Mouse (Mus musculus) intestine, embryonic 14.5 days (tissue): Measurements from ENCODE around the gene Hoxa7. TPM values are rescaled to one million over a fixed set of nuclear protein-coding genes. Genes with fewer than 3 reads are reported as not detected.

Experiments
- ATAC-seq: fragments of 200-750 bp; cut with Nextera tagmentation; replicated peaks from 2 replicates; pipeline ENCODE4 v1.8.0; 2017; ENCODE audit warnings: low read depth, moderate number of reproducible peaks, moderate TSS enrichment, moderate library complexity; ENCODE audit not compliant: low FRiP score, low TSS enrichment
- DNase-seq: peaks from one replicate; pipeline ENCODE4 v3.0.0-alpha.2; 2018; ENCODE audit warnings: low spot score
- H3K27ac ChIP-seq: fragments of 300-500 bp; sonication (generic); 2 replicates; pipeline ENCODE4 v1.5.1; 2014; ENCODE audit warnings: low read depth, mild to moderate bottlenecking, control low read depth
- H3K27me3 ChIP-seq: fragments of 300-500 bp; sonication (generic); replicated peaks from 2 replicates; pipeline ENCODE4 v1.6.1; 2014; ENCODE audit warnings: low read length, control low read depth; ENCODE audit not compliant: control insufficient read depth, insufficient read depth
- H3K36me3 ChIP-seq: fragments of 300-500 bp; sonication (generic); 2 replicates; pipeline ENCODE4 v1.6.1; 2014; ENCODE audit warnings: low read length, control low read depth; ENCODE audit not compliant: control insufficient read depth, insufficient read depth
- H3K4me1 ChIP-seq: fragments of 300-500 bp; sonication (generic); replicated peaks from 2 replicates; pipeline ENCODE4 v1.6.1; 2014; ENCODE audit warnings: low read length, control low read depth, mixed read lengths; ENCODE audit not compliant: control insufficient read depth, insufficient read depth
- H3K4me2 ChIP-seq: fragments of 300-500 bp; sonication (generic); 2 replicates; pipeline ENCODE4 v1.6.1; 2014; ENCODE audit warnings: low read length
- H3K4me3 ChIP-seq: fragments of 300-500 bp; sonication (generic); 2 replicates; pipeline ENCODE4 v1.5.1; 2014; ENCODE audit warnings: low read depth, low read length, control low read depth, mixed read lengths
- H3K9ac ChIP-seq: fragments of 300-500 bp; sonication (generic); 2 replicates; pipeline ENCODE4 v1.6.1; 2014; ENCODE audit warnings: mild to moderate bottlenecking, low read length
- H3K9me3 ChIP-seq: fragments of 300-500 bp; sonication (generic); 2 replicates; pipeline ENCODE4 v1.6.1; 2016; ENCODE audit warnings: low read length, control low read depth; ENCODE audit not compliant: control insufficient read depth
- WGBS: fragments of 180-500 bp; shearing (Covaris S2); extraction: QIAGEN DNeasy Blood & Tissue Kit; methylation state at CpG from one replicate; pipeline ENCODE4 v1.1.7; 2014; 5-methylcytosine and 5-hydroxymethylcytosine counted together
- polyA plus RNA-seq: library from polyadenylated mRNA; unstranded; fragments of >200 nt; fragmentation: Nextera tagmentation; extraction: Ambion mirVana; gene quantifications from 2 replicates; pipeline ENCODE4 v1.2.1, GENCODE M21; 2014

The Hoxa7 gene
- polyA plus RNA-seq, 1 experiment from 2014 or later, result 9.2 TPM

GRCm38 (mm10) chr6:52183311-52184080, 38.2 kb downstream of the Hoxa7 start:
- Histone ChIP-seq H3K9me3 (no peaks in the 10 kb centered on the region), H3K27me3 (no peaks in the 10 kb centered on the region), H3K4me2 (peak overlapping the region; percentile 38), H3K4me1 (peaks cover 77% of the 10 kb centered on the region), H3K4me3 (0 out of 2 replicates have a peak overlapping the region, but pooled peaks have one; percentile 2), H3K36me3 (peaks cover 12% of the 10 kb centered on the region; the same call in 1 of the 2 replicates), H3K27ac (peak overlapping the region; percentile 82), H3K9ac (peak overlapping the region; percentile 29)
- 0 out of 2 replicates have a peak, but pooled peaks have one; percentile 24 for ATAC-seq
- WGBS, result 24% methylated on average over 10 of the region's 10 CpGs
- DNase-seq, result no peak

- Histone ChIP-seq H3K27me3 (no peaks in the 10 kb centered on the region), H3K4me1 (peaks cover 70% of the 10 kb centered on the region), H3K27ac (peak overlapping the region; percentile 82), H3K9me3 (no peaks in the 10 kb centered on the region), H3K36me3 (peaks cover 12% of the 10 kb centered on the region; the same call in 1 of the 2 replicates), H3K4me2 (peak overlapping the region; percentile 38), H3K9ac (no peak overlapping the region), H3K4me3 (no peak overlapping the region)
- no peak for ATAC-seq
- WGBS, result 41% methylated on average over 1 of the region's 1 CpGs
- DNase-seq, result no peak
These were observed 38.9 kb downstream of the Hoxa7 start for GRCm38 (mm10) chr6:52182793-52183192.

GRCm38 (mm10) chr6:52182030-52182429, 39.6 kb downstream of the Hoxa7 start:
- 48% methylated on average over 2 of the region's 2 CpGs for WGBS
- H3K36me3 ChIP-seq, result peaks cover 12% of the 10 kb centered on the region; the same call in 1 of the 2 replicates
- H3K9me3 ChIP-seq, result no peaks in the 10 kb centered on the region
- H3K4me3 ChIP-seq, result no peak overlapping the region
- H3K27me3 ChIP-seq, result no peaks in the 10 kb centered on the region
- ATAC-seq, result no peak
- H3K9ac ChIP-seq, result no peak overlapping the region
- peaks cover 63% of the 10 kb centered on the region for H3K4me1 ChIP-seq
- no peak overlapping the region for H3K27ac ChIP-seq
- no peak for DNase-seq
- H3K4me2 ChIP-seq, result peak overlapping the region; percentile 22

GRCm38 (mm10) chr6:52180726-52181125, 40.9 kb downstream of the Hoxa7 start:
- Histone ChIP-seq H3K9me3 (no peaks in the 10 kb centered on the region), H3K9ac (peak overlapping the region; percentile 85), H3K27me3 (no peaks in the 10 kb centered on the region), H3K36me3 (0 out of 2 replicates have a peak, but pooled peaks cover 9% of the 10 kb centered on the region), H3K4me2 (peak overlapping the region; percentile 70), H3K4me1 (peaks cover 50% of the 10 kb centered on the region), H3K27ac (peak overlapping the region; percentile 97), H3K4me3 (peak overlapping the region; percentile 61)
- DNase-seq, result no peak
- WGBS, result 40% methylated on average over 3 of the region's 3 CpGs
- ATAC-seq, result no peak

- Histone ChIP-seq H3K27me3 (no peaks in the 10 kb centered on the region), H3K27ac (peak overlapping the region; percentile 97), H3K36me3 (0 out of 2 replicates have a peak, but pooled peaks cover 9% of the 10 kb centered on the region), H3K4me1 (peaks cover 45% of the 10 kb centered on the region), H3K4me2 (peak overlapping the region; percentile 70), H3K9ac (peak overlapping the region; percentile 85), H3K9me3 (no peaks in the 10 kb centered on the region), H3K4me3 (peak overlapping the region; percentile 61)
- 28% methylated on average over 11 of the region's 11 CpGs for WGBS
- DNase-seq (no peak), ATAC-seq (no peak)
These were observed 41.4 kb downstream of the Hoxa7 start for GRCm38 (mm10) chr6:52180213-52180710.

GRCm38 (mm10) chr6:52179690-52180089, 42.0 kb downstream of the Hoxa7 start:
- Histone ChIP-seq H3K9ac (peak overlapping the region; percentile 85), H3K9me3 (no peaks in the 10 kb centered on the region), H3K4me1 (peaks cover 39% of the 10 kb centered on the region), H3K27ac (peak overlapping the region; percentile 97), H3K36me3 (0 out of 2 replicates have a peak, but pooled peaks cover 9% of the 10 kb centered on the region), H3K27me3 (no peaks in the 10 kb centered on the region), H3K4me2 (peak overlapping the region; percentile 70), H3K4me3 (peak overlapping the region; percentile 61)
- 17% methylated on average over 10 of the region's 10 CpGs for WGBS
- no peak for ATAC-seq
- no peak for DNase-seq

GRCm38 (mm10) chr6:52178918-52179665, 42.6 kb downstream of the Hoxa7 start:
- H3K27ac ChIP-seq, result peak overlapping the region; percentile 97
- peak overlapping the region; percentile 61 for H3K4me3 ChIP-seq
- peak overlapping the region; percentile 70 for H3K4me2 ChIP-seq
- H3K4me1 ChIP-seq, result peaks cover 33% of the 10 kb centered on the region
- DNase-seq, result peak; percentile 75
- 15% methylated on average over 4 of the region's 4 CpGs for WGBS
- no peaks in the 10 kb centered on the region for H3K9me3 ChIP-seq
- no peaks in the 10 kb centered on the region for H3K27me3 ChIP-seq
- no peak for ATAC-seq
- H3K9ac ChIP-seq, result peak overlapping the region; percentile 85
- 0 out of 2 replicates have a peak, but pooled peaks cover 9% of the 10 kb centered on the region for H3K36me3 ChIP-seq

GRCm38 (mm10) chr6:52177806-52178205, 43.8 kb downstream of the Hoxa7 start:
- peak overlapping the region; percentile 85 for H3K9ac ChIP-seq
- peak overlapping the region; percentile 61 for H3K4me3 ChIP-seq
- H3K9me3 ChIP-seq, result no peaks in the 10 kb centered on the region
- WGBS, result 14% methylated on average over 9 of the region's 9 CpGs
- peak overlapping the region; percentile 97 for H3K27ac ChIP-seq
- DNase-seq (peak; percentile 79), ATAC-seq (no peak)
- peaks cover 23% of the 10 kb centered on the region for H3K4me1 ChIP-seq
- H3K4me2 ChIP-seq, result peak overlapping the region; percentile 70
- H3K36me3 ChIP-seq, result 0 out of 2 replicates have a peak, but pooled peaks cover 9% of the 10 kb centered on the region
- H3K27me3 ChIP-seq, result no peaks in the 10 kb centered on the region
